Mouse (Mus musculus): Measurements from ENCODE around the gene Ier2.
A peak's percentile ranks its signal among the peaks of the same experiment; 100 is the strongest.

Gene Ier2

GRCm38 (mm10) chr8:84662581-84663065 lies at the start of gene Ier2:
Ier2 (minus strand) TSS chr8:84662852.
- peak; percentile 97 for DNase-seq

GRCm38 (mm10) chr8:84711933-84712758 lies 49.5 kb upstream of the Ier2 start:
- peak; percentile 70 for DNase-seq

GRCm38 (mm10) chr8:84711312-84711711 lies 48.7 kb upstream of the Ier2 start:
- DNase-seq, result peak; percentile 38

GRCm38 (mm10) chr8:84709931-84710330 lies 47.3 kb upstream of the Ier2 start:
- no peak for DNase-seq

GRCm38 (mm10) chr8:84708774-84709475 lies 46.3 kb upstream of the Ier2 start:
- DNase-seq, result peak; percentile 91

GRCm38 (mm10) chr8:84708071-84708541 lies 45.5 kb upstream of the Ier2 start:
- peak; percentile 53 for DNase-seq

GRCm38 (mm10) chr8:84707267-84707883 lies 44.7 kb upstream of the Ier2 start:
- peak; percentile 78 for DNase-seq

- peak; percentile 53 for DNase-seq
Observed at GRCm38 (mm10) chr8:84706610-84707266, 44.1 kb upstream of the Ier2 start.

GRCm38 (mm10) chr8:84705960-84706359 lies 43.3 kb upstream of the Ier2 start:
- no peak for DNase-seq

- DNase-seq, result peak; percentile 48
Observed at GRCm38 (mm10) chr8:84704867-84705831, 42.5 kb upstream of the Ier2 start.

- DNase-seq, result peak; percentile 92
Observed at GRCm38 (mm10) chr8:84704356-84704755, 41.7 kb upstream of the Ier2 start.

GRCm38 (mm10) chr8:84703466-84704249 lies 41.0 kb upstream of the Ier2 start:
- no peak for DNase-seq

- no peak for DNase-seq
Observed at GRCm38 (mm10) chr8:84702963-84703465, 40.4 kb upstream of the Ier2 start.

- DNase-seq, result no peak
Observed at GRCm38 (mm10) chr8:84702561-84702960, 39.9 kb upstream of the Ier2 start.

GRCm38 (mm10) chr8:84700941-84701911 lies 38.6 kb upstream of the Ier2 start, which contains the start of gene Lyl1:
Lyl1 (plus strand) TSS chr8:84701457.
- DNase-seq, result peak; percentile 86

- DNase-seq, result no peak
Observed at GRCm38 (mm10) chr8:84700526-84700925, 37.9 kb upstream of the Ier2 start.

GRCm38 (mm10) chr8:84699861-84700322 lies 37.2 kb upstream of the Ier2 start:
- DNase-seq, result peak; percentile 68

- DNase-seq, result peak; percentile 80
Observed at GRCm38 (mm10) chr8:84698929-84699401, 36.3 kb upstream of the Ier2 start.

- no peak for DNase-seq
Observed at GRCm38 (mm10) chr8:84698288-84698687, 35.6 kb upstream of the Ier2 start.

Data from lung, postnatal 14 days (tissue).